In genomic region chr1:90189046-90189445, GRCm38 (mm10) we compare ENCODE assay signal across 28 mouse cellular contexts. TPM values are rescaled to one million over a fixed set of nuclear protein-coding genes. Genes with fewer than 3 reads are reported as not detected.
DNase-seq lines count a peak whose midpoint lies in the region; ATAC-seq and TF ChIP-seq lines count a peak whose summit lies in the region.
"Had no signal": no experiment of that assay in that cellular context is flagged by ENCODE, and none has a peak within 500 bp of the region (broad histone marks: within the 10 kb centered on the region; RNA-seq: fewer than 3 reads in every experiment).

No protein-coding gene starts in this region.

- WGBS in forebrain, embryonic 10.5 days = 68% methylated on average over 6 of the region's 6 CpGs
- 36% methylated on average over 6 of the region's 6 CpGs for WGBS in forebrain, postnatal 0 days
- 45% methylated on average over 6 of the region's 6 CpGs for WGBS in midbrain, embryonic 11.5 days
- 31% methylated on average over 6 of the region's 6 CpGs for WGBS in midbrain, embryonic 16.5 days
- 17% methylated on average over 6 of the region's 6 CpGs for WGBS in forebrain, embryonic 14.5 days

- no peaks in the 10 kb centered on the region for H3K36me3 ChIP-seq in forebrain, embryonic 10.5 days (replicated peaks)
- no peaks in the 10 kb centered on the region for H3K36me3 ChIP-seq in forebrain, postnatal 0 days (ENCODE audit: insufficient read depth)
- H3K36me3 ChIP-seq in midbrain, embryonic 11.5 days (ENCODE audit: control insufficient read depth, insufficient read depth, low read length) = no peaks in the 10 kb centered on the region
- no peaks in the 10 kb centered on the region for H3K36me3 ChIP-seq in midbrain, embryonic 16.5 days (ENCODE audit: control insufficient read depth, insufficient read depth, low read length)
- no peaks in the 10 kb centered on the region for H3K36me3 ChIP-seq in forebrain, embryonic 14.5 days (ENCODE audit: control insufficient read depth, insufficient read depth, low read length)
- H3K36me3 ChIP-seq: embryonic facial prominence, embryonic 12.5 days; embryonic facial prominence, embryonic 15.5 days; heart, embryonic 10.5 days; heart, embryonic 13.5 days; hindbrain, embryonic 12.5 days; intestine, embryonic 15.5 days had no signal

- no peak overlapping the region for H3K4me3 ChIP-seq in forebrain, embryonic 10.5 days
- no peak overlapping the region for H3K4me3 ChIP-seq in forebrain, postnatal 0 days (ENCODE audit: low read depth, low read length)
- no peak overlapping the region for H3K4me3 ChIP-seq in midbrain, embryonic 11.5 days (ENCODE audit: low read depth, low read length)
- no peak overlapping the region for H3K4me3 ChIP-seq in midbrain, embryonic 16.5 days (ENCODE audit: low read depth, low read length)
- no peak overlapping the region for H3K4me3 ChIP-seq in forebrain, embryonic 14.5 days (ENCODE audit: low read depth, low read length)
- H3K4me3 ChIP-seq: embryonic facial prominence, embryonic 12.5 days; embryonic facial prominence, embryonic 15.5 days; gastrocnemius, adult 2 months; heart, adult 2 months; heart, embryonic 10.5 days; heart, embryonic 13.5 days; hindbrain, embryonic 12.5 days; intestine, embryonic 15.5 days had no signal

- ATAC-seq in forebrain, postnatal 0 days = no peak
- ATAC-seq in midbrain, embryonic 11.5 days (ENCODE audit: low FRiP score) = peak; percentile 44; the same call in 1 of the 2 replicates
- no peak for ATAC-seq in midbrain, embryonic 16.5 days
- peak; percentile 52; the same call in 1 of the 2 replicates for ATAC-seq in forebrain, embryonic 14.5 days
- ATAC-seq: activated CD4-positive, CD25-positive, alpha-beta regulatory T cell, adult 4 months; hindbrain, embryonic 16.5 days; intestine, embryonic 15.5 days had no signal

- TF ChIP-seq CTCF in forebrain, postnatal 0 days (IDR thresholded peaks at IDR 0.05; ENCODE audit: low read depth) = no peak

- no peak overlapping the region for H3K4me2 ChIP-seq in forebrain, postnatal 0 days (ENCODE audit: low read depth)
- H3K4me2 ChIP-seq in midbrain, embryonic 11.5 days = no peak overlapping the region
- H3K4me2 ChIP-seq in midbrain, embryonic 16.5 days (ENCODE audit: low read length) = no peak overlapping the region
- H3K4me2 ChIP-seq in forebrain, embryonic 14.5 days (ENCODE audit: low read length) = no peak overlapping the region
- H3K4me2 ChIP-seq: embryonic facial prominence, embryonic 12.5 days; embryonic facial prominence, embryonic 15.5 days; heart, embryonic 13.5 days; hindbrain, embryonic 12.5 days; intestine, embryonic 15.5 days had no signal

- intact Hi-C loops in gastrocnemius, postnatal 36 days (cut with DNase I) = no loop called here

- H3K27ac ChIP-seq in forebrain, embryonic 10.5 days = peak overlapping the region; percentile 76
- H3K27ac ChIP-seq in forebrain, postnatal 0 days (ENCODE audit: low read depth, low read length) = no peak overlapping the region
- H3K27ac ChIP-seq in midbrain, embryonic 11.5 days (ENCODE audit: low read depth, low read length) = no peak overlapping the region
- no peak overlapping the region for H3K27ac ChIP-seq in midbrain, embryonic 16.5 days (ENCODE audit: low read length)
- no peak overlapping the region for H3K27ac ChIP-seq in forebrain, embryonic 14.5 days (ENCODE audit: low read depth, low read length)
- H3K27ac ChIP-seq: embryonic facial prominence, embryonic 12.5 days; embryonic facial prominence, embryonic 15.5 days; gastrocnemius, adult 2 months; heart, adult 2 months; heart, embryonic 10.5 days; heart, embryonic 13.5 days; hindbrain, embryonic 12.5 days; intestine, embryonic 15.5 days had no signal

- no peak for DNase-seq in forebrain, embryonic 10.5 days (ENCODE audit: extremely low spot score, low spot score)
- DNase-seq in forebrain, postnatal 0 days = no peak
- DNase-seq in midbrain, embryonic 11.5 days (ENCODE audit: low spot score, missing footprints) = no peak
- peak; percentile 48 for DNase-seq in forebrain, embryonic 14.5 days (ENCODE audit: low spot score)
- no peak for DNase-seq in gastrocnemius, postnatal 36 days
- DNase-seq in ovary, postnatal 36 days (ENCODE audit: low spot score) = no peak
- DNase-seq in heart, adult 18-20 months = no peak
- DNase-seq: adrenal gland, adult 8-10 months; adrenal gland, postnatal 25 days; cerebellum, adult 18-20 months; cerebellum, adult 9-10 months; cerebellum, postnatal 25 days; gastrocnemius, adult 2 months; gastrocnemius, postnatal 14 days; heart, adult 2 months; heart, postnatal 14 days; heart, postnatal 4 days; kidney, adult 2 months had no signal

- no peak overlapping the region for H3K9ac ChIP-seq in forebrain, postnatal 0 days
- H3K9ac ChIP-seq in midbrain, embryonic 11.5 days (ENCODE audit: low read length) = no peak overlapping the region
- no peak overlapping the region for H3K9ac ChIP-seq in midbrain, embryonic 16.5 days (ENCODE audit: low read depth, low read length)
- H3K9ac ChIP-seq in forebrain, embryonic 14.5 days (ENCODE audit: low read length) = no peak overlapping the region
- H3K9ac ChIP-seq: embryonic facial prominence, embryonic 12.5 days; embryonic facial prominence, embryonic 15.5 days; heart, embryonic 13.5 days; hindbrain, embryonic 12.5 days; intestine, embryonic 15.5 days had no signal

- H3K27me3 ChIP-seq in forebrain, embryonic 10.5 days (ENCODE audit: poor library complexity, severe bottlenecking) = no peaks in the 10 kb centered on the region
- no peaks in the 10 kb centered on the region for H3K27me3 ChIP-seq in forebrain, postnatal 0 days (ENCODE audit: insufficient read depth, low read length)
- no peaks in the 10 kb centered on the region for H3K27me3 ChIP-seq in midbrain, embryonic 11.5 days (ENCODE audit: control insufficient read depth, insufficient read depth, low read length)
- no peaks in the 10 kb centered on the region for H3K27me3 ChIP-seq in midbrain, embryonic 16.5 days (ENCODE audit: control insufficient read depth, insufficient read depth, low read depth, low read length)
- H3K27me3 ChIP-seq in forebrain, embryonic 14.5 days (replicated peaks; ENCODE audit: control insufficient read depth, insufficient read depth, low read length) = no peaks in the 10 kb centered on the region
- H3K27me3 ChIP-seq: embryonic facial prominence, embryonic 12.5 days; embryonic facial prominence, embryonic 15.5 days; intestine, embryonic 15.5 days had no signal

- H3K4me1 ChIP-seq in forebrain, embryonic 10.5 days = peaks cover 33% of the 10 kb centered on the region
- H3K4me1 ChIP-seq in forebrain, postnatal 0 days (ENCODE audit: insufficient read depth) = 0 out of 2 replicates have a peak, but pooled peaks cover 3% of the 10 kb centered on the region
- peaks cover 11% of the 10 kb centered on the region for H3K4me1 ChIP-seq in midbrain, embryonic 11.5 days (ENCODE audit: control insufficient read depth, insufficient read depth, low read length)
- H3K4me1 ChIP-seq in midbrain, embryonic 16.5 days (ENCODE audit: control insufficient read depth, insufficient read depth, low read length) = no peaks in the 10 kb centered on the region
- H3K4me1 ChIP-seq in forebrain, embryonic 14.5 days (ENCODE audit: control insufficient read depth, insufficient read depth, low read length) = peaks cover 12% of the 10 kb centered on the region
- H3K4me1 ChIP-seq: heart, embryonic 10.5 days; heart, embryonic 13.5 days; intestine, embryonic 15.5 days had no signal

- H3K9me3 ChIP-seq in forebrain, embryonic 10.5 days = peaks cover 16% of the 10 kb centered on the region
- no peaks in the 10 kb centered on the region for H3K9me3 ChIP-seq in forebrain, postnatal 0 days (ENCODE audit: low read length)
- no peaks in the 10 kb centered on the region; the same call in 1 of the 2 replicates for H3K9me3 ChIP-seq in midbrain, embryonic 11.5 days (ENCODE audit: control insufficient read depth, low read length)
- H3K9me3 ChIP-seq in midbrain, embryonic 16.5 days (replicated peaks; ENCODE audit: control insufficient read depth, low read length, poor library complexity, severe bottlenecking) = no peaks in the 10 kb centered on the region
- peaks cover 2% of the 10 kb centered on the region; the same call in 1 of the 2 replicates for H3K9me3 ChIP-seq in forebrain, embryonic 14.5 days (replicated peaks; ENCODE audit: control insufficient read depth, low read length)
- H3K9me3 ChIP-seq: embryonic facial prominence, embryonic 12.5 days; embryonic facial prominence, embryonic 15.5 days; intestine, embryonic 15.5 days had no signal

RNA-seq across cellular contexts. Expression of gene Ackr3, which starts 14.7 kb away (rescaled TPM):
- polyA plus RNA-seq in forebrain, embryonic 10.5 days (2016; fragmentation: Nextera tagmentation; extraction: Ambion mirVana) = 19.3 and 21.5 TPM in 2 replicates
- 7.3 and 10.0 TPM in 2 replicates for total RNA-seq in forebrain, postnatal 0 days (2014; rRNA removed)
- 10.2 and 11.9 TPM in 2 replicates for polyA plus RNA-seq in forebrain, postnatal 0 days (2015; fragmentation: Nextera tagmentation; extraction: Ambion mirVana)
- polyA plus RNA-seq in midbrain, embryonic 11.5 days (2014; fragmentation: Nextera tagmentation; extraction: Ambion mirVana) = 28.4 and 29.4 TPM in 2 replicates
- polyA plus RNA-seq in midbrain, embryonic 16.5 days (2015; fragmentation: Nextera tagmentation; extraction: Ambion mirVana) = 10.4 and 10.9 TPM in 2 replicates
- 33.5 and 40.2 TPM in 2 replicates for polyA plus RNA-seq in forebrain, embryonic 14.5 days (2014; fragmentation: Nextera tagmentation; extraction: Ambion mirVana)
- total RNA-seq in gastrocnemius, postnatal 36 days (2021) = 10 to 100 TPM in 1 of 2 experiments, 1 to 10 TPM in 1; 9.9 to 13.4 TPM
- total RNA-seq in heart, adult 18-20 months (2021) = 10 to 100 TPM; 49.2 to 52.5 TPM
- total RNA-seq: common myeloid progenitor, adult 5-6 weeks had no signal

RNA-seq across cellular contexts. Expression of gene Iqca, which starts 35.8 kb away (rescaled TPM):
- polyA plus RNA-seq in forebrain, embryonic 10.5 days (2016; fragmentation: Nextera tagmentation; extraction: Ambion mirVana) = 0.10 and 0.27 TPM in 2 replicates
- 0.52 and 0.92 TPM in 2 replicates for total RNA-seq in forebrain, postnatal 0 days (2014; rRNA removed)
- 0.60 and 1.5 TPM in 2 replicates for polyA plus RNA-seq in forebrain, postnatal 0 days (2015; fragmentation: Nextera tagmentation; extraction: Ambion mirVana)
- 0.18 TPM in 1 of 2 replicates, not detected in the other for polyA plus RNA-seq in midbrain, embryonic 11.5 days (2014; fragmentation: Nextera tagmentation; extraction: Ambion mirVana)
- polyA plus RNA-seq in midbrain, embryonic 16.5 days (2015; fragmentation: Nextera tagmentation; extraction: Ambion mirVana) = 0.62 and 0.85 TPM in 2 replicates
- 0.95 and 0.99 TPM in 2 replicates for polyA plus RNA-seq in forebrain, embryonic 14.5 days (2014; fragmentation: Nextera tagmentation; extraction: Ambion mirVana)
- total RNA-seq in gastrocnemius, postnatal 36 days (2021) = not detected
- total RNA-seq in heart, adult 18-20 months (2021) = under 1 TPM in 1 of 2 experiments, not detected in 1; 0.69 TPM
- total RNA-seq: adrenal gland, adult 8-10 months; adrenal gland, postnatal 25 days; common myeloid progenitor, adult 5-6 weeks; gastrocnemius, adult 2 months; heart, adult 2 months; heart, postnatal 4 days had no signal
- polyA plus RNA-seq: activated CD4-positive, CD25-positive, alpha-beta regulatory T cell, adult 4 months had no signal

Comparison
In these comparisons a context has a peak if more than half of its experiments do, and no peak if none do; other contexts are left out.
1. ATAC-seq: peak in midbrain, embryonic 11.5 days (single experiment) and forebrain, embryonic 14.5 days (single experiment); none in forebrain, postnatal 0 days (single experiment) and midbrain, embryonic 16.5 days (single experiment).